Mouse (Mus musculus) right cerebral cortex, postnatal 25 days (tissue): ENCODE measurements around the gene Gramd1c.
A peak's percentile ranks its signal among the peaks of the same experiment; 100 is the strongest.

Experiments
- DNase-seq: peaks from one replicate; pipeline ENCODE4 v3.0.0; 2022

Gene Gramd1c

DNA sequence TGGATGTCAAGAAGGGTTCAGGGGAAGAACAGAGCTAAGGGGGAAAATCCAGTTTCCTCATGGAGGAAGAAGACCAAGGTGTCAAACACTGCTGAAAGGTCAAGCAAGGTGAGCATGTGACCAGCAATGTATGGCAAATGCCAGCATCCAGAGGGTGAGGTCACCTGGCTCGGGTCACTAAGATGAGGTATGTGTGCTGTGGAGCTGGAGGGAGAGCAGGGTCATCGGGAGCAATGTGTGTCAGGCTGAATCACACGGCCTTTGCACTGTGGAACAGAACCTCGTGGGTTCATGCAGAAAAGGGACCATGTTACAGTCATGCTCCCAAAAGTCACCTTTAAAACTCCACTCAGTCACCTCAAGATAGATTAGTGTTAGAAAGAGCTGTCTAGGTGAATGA is 45.4 kb downstream of the Gramd1c start:
- no peak for DNase-seq

DNA sequence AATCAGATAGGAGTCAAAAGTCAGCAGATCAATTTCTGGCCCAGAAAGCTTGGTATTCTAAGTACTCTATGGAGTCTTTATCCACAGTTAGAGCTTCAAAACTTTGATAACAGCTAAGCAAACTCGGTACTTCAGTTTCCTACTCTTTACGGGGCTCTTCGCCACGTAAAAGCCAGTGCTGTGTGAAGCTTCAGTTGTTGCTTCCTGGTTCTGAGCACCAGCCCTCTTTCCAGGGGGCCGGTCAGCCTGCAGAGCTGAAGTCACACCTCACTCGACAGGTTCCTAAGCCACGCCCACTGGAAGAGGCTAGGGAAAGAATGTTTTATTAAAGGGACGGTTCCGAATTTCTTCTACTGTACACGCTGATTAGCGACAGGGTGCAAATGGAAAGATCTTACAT is 47.0 kb downstream of the Gramd1c start:
- DNase-seq = no peak

DNA sequence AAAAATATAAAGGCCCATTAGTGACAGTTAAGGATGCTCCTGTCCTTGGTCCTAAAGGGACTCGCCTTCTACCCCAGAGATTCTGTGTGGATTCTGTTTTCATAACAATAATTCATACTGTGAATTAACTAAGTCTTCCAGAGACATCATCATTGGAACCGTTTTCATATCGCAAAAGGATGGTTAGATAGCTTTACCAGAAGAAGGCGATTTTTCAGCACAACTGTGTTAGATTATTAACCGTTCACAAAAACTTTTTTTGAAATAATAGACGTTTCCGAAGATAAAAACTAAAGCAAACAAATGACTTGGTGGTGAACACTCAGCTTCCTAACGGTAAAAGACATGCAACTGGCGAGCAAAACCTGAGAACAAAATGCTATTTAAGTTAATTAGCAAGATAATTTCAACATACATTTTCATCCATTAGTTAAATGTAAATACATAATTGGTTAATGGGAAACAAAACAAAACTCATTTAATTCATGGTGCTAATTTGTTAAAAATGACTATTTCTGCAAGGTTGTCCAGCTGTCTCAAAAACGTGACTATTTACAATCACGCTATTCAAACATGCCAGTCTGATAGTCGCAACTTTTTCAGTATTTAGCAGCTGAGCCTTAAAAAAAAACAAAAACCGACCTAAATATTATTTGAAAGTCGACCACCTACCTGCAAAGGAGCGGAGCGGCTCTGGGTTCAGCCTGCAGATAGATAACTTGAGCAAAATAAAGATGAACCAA is 47.6 kb downstream of the Gramd1c start:
- no peak for DNase-seq

DNA sequence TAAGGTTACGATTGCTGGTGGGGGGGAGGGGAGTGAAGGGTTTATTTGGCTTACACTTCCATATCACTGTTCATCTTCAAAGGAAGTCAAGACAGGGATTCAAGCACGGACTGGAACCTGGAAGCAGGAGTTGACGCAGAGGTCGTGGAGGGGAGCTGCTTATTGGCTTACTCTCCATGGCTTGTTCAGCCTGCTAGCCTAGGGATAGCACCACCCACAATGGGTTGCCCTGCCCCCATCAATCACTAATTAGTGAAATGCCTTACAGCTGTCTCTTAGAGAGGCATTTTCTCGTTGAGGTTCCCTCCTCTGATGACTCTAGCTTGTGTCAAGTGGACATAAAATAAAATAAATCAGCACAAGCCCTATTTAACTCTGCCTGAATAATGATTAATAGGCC is 52.1 kb downstream of the Gramd1c start:
- DNase-seq = no peak

DNA sequence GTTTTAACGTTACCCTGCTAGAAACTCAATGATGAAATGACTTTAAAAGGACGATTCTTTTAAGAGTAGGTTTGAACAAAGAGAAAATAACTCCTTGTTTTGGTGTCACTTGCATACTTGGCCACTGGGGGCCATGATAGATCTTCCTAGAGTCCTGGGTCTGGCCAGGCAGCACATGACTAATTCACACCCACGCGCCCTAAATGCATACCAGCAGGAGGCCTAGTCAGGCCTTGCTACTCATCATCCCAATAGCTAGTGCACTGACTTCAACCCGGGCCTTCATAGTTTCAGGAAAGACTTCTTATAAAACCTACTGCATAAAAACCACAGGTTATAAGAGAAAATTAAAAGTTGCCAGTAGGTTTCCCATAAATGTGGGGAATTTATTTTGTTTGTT is 61.1 kb downstream of the Gramd1c start:
- DNase-seq = no peak

DNA sequence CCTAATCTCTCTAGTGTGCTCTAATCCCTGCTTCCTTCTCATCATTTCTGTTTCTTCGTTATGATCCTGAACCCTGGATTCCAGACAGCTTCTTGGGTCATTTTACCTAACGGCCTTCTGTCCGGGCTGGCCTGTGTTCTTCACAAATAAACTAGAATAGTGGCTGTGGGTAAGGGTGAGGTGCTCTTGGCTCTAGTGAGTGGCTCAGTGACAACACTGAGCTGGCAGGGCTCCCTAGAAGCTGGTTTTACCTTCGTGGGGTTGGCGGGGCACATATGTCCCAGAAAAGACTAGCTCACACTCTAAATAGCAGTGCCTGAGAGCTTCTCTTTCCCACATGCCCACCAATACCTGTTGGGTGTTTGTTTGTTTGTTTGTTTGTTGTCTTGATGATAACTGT is 63.6 kb downstream of the Gramd1c start:
- DNase-seq = no peak

DNA sequence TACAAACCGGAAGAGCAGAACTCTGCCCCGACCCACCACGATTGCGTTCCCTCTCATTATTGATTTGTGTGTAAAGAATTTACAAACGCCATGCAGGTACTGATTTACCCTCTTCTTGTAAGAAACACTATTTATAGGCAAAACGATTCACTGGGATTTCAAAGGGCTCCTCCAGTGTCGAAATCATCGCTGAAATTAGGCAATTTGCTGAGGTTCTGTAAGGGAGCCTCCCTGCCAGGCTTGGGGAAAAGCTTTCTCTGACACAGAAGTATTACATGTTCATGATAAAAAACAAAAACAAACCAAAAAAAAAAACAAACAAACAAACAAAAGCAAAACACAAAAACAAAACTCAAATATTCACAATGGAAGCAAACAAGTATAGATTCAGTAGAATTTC is 64.0 kb downstream of the Gramd1c start:
- no peak for DNase-seq

DNA sequence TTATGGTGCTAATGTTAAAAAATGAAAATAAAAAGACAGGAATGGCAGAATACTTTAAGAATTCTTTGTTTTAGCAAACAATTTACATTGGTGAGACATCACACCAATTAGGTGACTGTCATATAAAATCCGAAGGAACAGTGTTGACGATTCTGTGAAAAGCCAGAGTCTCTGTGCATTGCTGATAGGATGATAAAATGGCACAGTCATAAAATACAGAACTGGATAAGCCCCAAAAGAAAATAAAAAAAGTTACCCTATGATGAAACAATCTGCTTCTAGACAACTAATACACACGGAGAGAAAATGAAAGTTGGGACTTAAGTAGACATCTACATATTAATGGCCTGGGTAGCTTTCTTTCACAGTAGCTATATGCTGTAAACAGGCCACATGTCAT is 68.5 kb downstream of the Gramd1c start:
- no peak for DNase-seq

DNA sequence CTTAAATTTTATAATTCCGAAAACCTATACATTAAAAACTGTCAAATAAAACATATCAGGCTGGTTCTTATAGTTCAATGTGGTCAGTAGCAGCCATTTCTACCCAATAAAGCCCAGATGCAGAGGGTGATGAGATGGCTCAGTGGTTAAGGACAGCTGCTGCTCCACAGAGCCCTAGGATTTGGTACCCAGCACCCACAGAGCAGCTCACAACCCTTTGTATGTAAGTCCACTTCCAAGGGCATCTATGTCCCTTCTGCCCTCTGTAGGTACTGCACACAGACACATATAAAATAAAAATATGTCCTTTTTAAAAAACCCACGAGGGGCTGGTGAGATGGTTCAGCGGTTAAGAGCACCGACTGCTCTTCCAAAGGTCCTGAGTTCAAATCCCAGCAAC is 76.8 kb downstream of the Gramd1c start:
- no peak for DNase-seq

DNA sequence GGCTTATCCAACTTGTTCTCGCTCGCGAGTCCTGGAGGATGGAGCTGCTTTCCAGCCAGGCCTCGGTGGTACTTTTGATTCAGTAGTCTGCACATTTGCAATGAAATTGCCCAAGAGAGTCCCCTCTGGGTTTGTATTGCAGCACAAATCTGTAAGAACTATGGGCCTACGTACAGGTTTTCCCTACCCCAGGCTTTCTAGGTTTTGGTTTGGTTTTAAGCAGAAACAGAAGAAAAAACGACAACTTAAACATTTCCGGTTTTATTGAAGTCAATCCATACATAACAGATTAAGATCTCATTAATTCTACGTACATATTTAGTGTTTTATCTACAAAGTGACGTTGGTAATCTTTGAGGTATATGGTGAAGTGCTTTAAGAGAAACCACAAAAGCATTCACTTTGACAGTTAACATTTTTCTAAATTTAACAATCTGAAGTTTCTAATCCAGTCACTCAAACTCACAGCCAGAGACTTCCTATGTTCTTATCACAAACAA is 83.0 kb downstream of the Gramd1c start:
- DNase-seq = no peak

DNA sequence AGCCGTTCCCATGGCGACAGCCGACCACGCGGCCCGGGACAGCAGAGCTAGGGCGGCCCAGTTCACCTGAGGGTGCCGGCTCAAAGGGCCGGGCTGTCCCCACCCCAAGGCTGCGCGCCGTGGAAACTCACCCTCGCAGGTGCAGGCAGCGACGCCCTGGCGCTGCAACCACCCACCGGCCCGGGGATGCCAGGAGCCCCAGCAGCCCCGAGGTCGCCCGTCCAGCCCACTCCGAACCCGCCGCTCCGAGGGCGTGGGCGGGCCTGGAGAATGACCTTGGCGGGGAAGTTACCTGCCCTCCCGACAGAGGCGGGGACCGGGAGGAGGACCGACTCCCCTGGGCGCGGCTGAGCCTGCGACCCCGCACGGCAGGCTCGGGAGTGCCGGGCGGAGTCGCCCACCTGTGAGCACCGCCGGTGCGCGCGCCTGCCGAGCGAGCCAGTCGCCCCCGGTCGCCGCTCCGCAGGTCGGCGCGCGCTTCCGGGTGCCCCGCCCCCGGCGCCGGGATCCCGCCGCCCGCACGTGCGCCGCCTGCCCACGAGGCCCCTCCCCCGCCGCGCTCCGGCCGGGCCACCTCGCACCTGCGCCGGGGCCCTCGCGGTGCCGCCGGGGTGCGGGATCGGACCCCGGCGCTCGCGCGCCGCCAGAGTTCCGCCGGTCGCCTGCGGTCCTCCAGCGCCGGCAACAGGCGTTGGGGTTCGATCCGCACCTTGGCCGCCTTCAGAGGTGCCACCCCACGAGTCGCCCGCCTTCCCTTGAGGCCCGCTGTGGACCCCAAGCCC is 83.6 kb downstream of the Gramd1c start, which contains the start of gene Zdhhc23:
Gene Zdhhc23, minus strand, starts transcription at position 464 of the 782 bp plus-strand sequence.
- DNase-seq = peak; percentile 52

DNA sequence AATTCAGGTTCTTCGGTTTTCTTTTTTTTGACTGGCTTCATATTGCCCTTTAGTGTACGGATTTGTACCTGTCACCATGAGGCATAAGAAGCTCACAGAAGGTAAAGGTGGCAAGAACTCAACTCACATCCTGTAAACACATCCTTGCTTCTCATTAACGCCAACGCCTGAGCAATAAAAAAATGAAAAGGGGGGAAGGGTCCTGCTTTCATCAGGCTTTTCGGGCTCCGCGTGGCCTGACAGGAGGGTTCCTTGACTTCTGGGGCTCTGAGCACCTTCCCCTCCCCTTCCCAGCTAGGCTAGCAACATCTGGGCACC is 84.2 kb downstream of the Gramd1c start:
- no peak for DNase-seq

DNA sequence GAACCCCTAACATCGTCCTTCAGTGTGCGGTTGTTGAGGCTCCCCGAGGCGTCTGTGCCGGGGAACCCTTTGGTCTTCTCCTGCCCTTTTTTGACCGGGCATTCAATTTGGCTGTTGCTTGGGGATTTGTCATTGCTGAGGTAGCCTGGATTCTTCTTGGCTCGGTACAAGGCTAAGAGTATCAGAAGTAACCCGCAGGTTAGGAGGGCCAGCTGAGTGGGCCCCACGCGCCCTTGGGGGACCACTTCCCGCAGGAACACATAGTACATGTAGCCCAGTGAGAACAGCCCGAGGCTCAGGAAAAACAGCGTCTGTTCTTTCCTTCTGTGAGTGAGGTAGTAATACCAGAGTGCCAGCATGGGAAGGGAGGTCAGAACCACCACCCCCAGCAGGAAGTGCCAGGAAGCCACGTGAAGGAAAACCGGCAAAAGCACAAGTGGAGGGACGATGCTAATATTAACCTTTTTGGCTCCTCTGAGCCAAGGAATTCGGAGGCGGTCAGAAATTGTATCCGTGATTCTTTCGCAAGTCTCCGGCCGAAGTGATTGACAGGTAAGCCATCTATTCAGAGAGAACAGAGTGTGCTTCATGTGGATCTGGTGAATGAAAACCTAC is 89.4 kb downstream of the Gramd1c start:
- no peak for DNase-seq

DNA sequence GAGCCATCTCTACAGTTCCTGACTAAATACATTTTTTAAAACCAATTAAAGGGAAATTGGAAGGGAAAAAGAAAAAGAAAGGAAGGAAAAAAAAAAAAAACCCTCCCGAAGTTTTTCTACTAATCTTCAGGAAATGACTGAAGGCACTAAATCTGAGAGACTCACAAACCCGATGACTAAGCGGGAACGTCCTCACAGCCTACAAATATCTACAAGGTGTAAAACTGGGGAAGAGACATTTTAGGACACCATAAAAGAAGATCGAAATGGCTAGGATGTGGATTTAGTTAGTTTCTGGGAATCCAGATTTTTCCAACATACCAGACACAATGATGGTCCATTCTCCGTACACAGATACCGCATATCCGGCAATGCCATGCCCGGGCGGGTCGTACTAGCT is 90.0 kb downstream of the Gramd1c start:
- DNase-seq = no peak

DNA sequence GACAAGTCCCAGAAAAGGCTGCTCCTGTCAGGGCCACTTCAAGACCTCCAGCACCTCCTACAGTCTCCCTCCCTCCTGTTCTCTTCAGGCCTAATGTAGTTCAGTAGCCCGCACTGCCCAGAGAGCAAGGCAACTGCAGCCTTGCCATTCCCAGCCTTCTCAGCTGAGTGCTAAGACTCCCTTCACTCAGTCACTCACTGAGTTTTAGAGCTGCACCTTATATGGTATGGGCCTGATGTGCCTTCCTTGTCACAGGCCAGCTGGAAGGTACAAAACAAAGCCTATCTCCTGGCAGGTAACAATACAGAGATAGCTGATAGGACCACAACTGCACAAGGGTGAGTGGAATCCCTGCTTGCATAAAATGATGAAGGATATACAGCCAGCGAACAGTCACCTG is 90.8 kb downstream of the Gramd1c start:
- no peak for DNase-seq

DNA sequence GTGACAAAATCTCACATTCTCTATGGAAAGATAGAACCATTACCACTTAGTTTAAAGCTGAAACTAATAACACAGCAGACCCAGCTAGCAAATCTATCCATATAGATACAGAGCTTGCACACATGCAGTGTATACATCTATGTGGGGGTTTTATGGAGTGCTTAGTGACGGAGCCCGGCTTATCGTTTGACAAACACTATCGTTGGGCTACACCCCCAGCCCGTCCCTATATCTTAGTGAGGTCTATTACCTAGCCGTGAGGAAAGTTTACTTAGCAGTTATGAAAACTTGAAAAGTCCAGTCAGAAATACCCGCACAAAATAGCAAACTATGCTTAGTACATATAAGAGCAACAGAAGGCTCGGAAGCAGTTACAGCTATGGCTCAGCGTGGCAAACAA is 91.4 kb downstream of the Gramd1c start:
- no peak for DNase-seq

DNA sequence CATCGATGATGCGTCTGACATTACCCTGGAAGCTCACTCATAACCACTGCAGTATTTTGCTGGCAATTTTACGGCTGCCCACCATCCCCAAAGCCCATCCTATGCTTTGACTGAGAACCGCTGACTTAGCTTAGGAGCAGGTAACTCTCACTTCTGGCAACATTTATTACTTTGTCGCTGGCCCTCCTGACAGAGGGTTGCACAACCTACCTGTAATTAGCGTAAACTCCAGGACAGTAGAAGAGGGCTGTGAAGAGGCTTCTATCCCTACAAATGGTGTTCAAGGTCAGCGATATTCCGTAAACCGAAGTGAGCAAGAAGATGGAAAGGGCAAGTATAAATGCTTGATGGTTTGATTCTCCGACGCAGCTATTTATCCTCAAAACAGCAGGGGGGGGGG is 92.0 kb downstream of the Gramd1c start:
- DNase-seq = no peak

DNA sequence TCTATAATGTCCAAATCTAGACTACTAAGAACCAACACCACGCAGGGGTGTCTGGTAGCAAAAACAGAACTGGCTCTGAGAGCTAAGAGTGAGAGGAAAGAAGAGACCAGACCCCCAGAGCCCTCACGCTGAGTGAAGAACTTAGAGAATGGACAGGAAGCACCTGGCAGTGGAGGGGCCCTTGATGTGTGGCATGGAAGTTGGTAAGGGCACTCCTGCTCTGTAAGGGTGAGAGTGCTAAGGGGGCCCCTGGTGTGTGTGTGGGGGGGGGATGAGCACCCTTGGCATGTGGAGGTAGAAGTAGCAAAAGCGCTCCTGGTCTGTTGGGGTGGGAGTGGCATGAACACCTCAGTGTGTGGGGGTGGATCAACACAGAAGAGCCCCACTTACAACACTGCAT is 92.7 kb downstream of the Gramd1c start:
- no peak for DNase-seq

DNA sequence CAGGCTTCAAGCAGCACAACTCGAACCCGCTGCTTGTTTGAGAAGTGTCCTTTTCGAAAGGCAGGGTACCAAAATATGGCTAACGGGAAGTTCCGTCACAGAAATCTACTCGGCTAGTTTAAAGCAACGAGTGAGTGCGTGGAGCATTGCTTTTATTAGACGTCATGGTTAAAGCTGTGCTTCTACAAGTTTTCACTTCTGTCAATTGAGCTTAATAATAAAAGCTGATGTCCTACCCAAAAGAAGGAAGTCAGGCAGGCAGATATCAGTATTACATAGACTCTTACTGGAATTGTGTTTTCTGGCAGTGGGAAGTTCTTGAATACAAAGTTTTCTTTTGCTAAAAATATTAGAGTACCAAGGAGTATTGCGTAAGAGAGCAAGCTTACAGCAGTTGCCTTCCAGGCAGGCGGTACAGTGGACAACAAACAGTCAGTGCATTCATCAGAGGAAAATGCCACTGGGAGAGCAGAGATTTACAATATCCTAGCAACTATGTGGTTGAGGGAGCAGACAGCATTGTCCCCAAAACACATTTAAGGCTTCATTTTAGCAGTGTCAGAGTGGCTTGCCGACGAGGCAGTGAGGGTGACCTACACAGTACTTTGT is 97.3 kb downstream of the Gramd1c start:
- no peak for DNase-seq

DNA sequence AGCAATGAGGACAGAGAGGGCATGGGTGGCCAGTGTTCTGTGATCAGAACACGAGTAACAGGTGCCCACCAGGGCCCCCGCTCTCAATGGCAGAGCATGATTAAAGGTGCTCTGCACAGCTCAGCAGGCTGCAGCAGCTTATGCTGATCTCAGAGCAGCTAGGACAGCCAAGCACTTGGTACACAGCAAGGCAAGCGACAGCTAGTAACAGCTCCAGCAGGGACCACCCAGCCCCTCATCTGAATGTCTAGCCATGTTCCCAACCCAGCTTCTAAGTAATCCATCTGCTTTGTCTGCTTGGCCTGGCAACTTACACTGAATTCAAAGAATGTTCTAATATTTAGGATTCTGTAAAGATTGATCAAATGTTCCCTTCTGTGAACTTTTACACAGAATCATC is 99.4 kb downstream of the Gramd1c start:
- DNase-seq = no peak

DNA sequence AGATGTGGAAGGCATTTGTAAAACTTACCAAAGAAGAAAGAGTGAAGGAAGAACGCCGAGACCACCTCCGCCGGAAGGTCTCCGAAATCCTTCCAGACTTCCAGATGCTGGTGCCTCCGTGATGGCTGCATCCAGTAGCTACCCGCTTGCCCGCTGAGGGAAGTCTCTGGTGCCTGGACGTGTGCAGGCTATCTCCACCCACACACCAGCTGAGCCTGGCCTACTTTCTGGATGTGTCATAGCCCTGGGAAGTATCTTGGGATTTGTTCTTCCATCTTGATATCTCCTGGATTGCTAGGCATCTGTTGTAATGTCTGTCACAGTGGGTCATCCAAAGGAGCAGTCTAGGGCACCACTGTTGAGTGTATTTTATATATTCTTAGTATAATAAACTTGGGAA is 99.9 kb downstream of the Gramd1c start:
- DNase-seq = no peak

DNA sequence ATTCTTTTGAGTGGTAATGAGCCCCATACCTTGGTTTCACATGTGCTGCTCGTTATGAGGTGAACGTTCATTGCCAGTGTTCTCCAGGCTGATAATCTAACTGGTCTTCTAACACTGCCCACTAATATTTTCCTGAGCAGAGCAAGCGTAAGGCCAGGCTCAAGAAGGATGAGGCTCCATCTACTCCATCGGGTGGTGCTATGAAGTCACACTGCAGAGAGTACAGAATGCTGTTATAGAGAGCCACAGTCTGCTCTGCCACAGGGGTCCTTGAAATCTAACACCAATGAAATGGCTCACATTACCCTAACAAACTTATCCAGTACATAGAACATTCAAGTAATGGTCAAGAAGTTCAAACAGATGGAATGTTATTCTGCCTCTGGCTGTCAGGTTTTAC is 105.1 kb downstream of the Gramd1c start:
- no peak for DNase-seq

DNA sequence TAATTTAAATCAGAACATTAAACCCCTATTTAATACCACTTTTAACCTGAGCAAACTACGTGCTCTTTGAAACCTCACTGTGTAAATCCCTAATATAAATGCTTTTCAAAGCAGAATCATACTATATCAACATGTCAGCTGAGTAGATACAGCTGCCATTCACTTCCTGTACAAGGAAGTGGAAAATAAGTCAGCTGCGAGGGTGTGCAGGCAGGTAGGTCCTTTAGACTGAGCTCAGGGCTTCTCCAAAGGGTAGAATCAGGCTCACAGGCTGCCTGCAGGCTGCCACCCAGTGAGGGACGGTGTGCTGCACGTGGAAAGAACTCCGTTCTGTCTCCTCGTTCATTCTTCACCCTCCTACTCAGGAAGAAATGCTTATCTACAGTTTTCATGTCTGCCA is 108.2 kb downstream of the Gramd1c start:
- no peak for DNase-seq

DNA sequence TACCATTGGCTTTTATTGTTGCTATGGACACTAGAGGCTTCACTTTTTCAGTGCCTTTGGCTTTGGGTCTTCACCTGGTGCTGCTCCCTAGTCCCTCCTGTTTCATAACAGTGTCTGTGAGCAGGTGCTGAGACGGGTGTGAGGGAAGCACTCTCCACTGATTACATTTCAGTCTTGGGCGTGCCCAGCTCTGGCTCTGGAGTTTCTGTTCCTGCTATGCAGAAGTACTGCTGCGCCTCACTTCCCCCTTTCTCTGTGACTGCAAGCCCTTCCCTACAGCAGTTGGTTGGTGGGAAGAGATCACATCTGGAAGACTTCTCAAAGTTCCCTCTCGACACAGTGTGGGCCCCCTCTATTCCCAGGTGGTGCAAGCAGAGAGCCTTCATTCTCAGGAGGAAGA is 111.6 kb downstream of the Gramd1c start:
- no peak for DNase-seq
